Mouse (Mus musculus) NIH3T3 (cell line): ENCODE measurements around the gene Cfap299.

Experiments
- DNase-seq: peaks from one replicate; pipeline ENCODE4 v3.0.0-alpha.2; 2012; ENCODE audit warnings: low read depth

Cfap299 gene

GRCm38 (mm10) chr5:98376799-98377090 lies 47.6 kb downstream of the Cfap299 start:
- DNase-seq, result no peak

- no peak for DNase-seq
Measured at GRCm38 (mm10) chr5:98380360-98380759, 51.3 kb downstream of the Cfap299 start.

- DNase-seq, result no peak
Measured at GRCm38 (mm10) chr5:98387054-98387453, 58.0 kb downstream of the Cfap299 start.

GRCm38 (mm10) chr5:98402165-98402564 lies 73.1 kb downstream of the Cfap299 start:
- no peak for DNase-seq

DNA sequence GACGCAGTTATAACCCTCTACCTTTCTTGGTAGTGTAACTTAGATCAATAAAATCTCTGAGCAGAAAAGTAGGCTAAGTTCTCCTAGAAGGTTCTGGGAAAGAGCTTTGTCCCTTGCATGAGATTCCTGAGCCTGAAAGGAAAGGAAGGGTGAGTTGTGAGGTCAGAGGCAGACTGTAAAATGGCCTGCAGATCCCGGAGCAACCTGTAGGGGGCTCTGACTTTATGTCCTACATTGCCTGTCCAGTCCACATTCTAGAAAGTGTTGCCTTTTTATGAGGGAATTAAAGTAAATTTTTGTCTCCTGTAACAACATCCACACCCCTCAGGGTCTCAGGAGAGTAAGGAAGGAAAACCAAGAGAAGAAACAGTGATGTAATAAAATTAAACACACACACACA lies 81.0 kb downstream of the Cfap299 start:
- DNase-seq, result peak; percentile 35

GRCm38 (mm10) chr5:98416385-98417145 lies 87.5 kb downstream of the Cfap299 start:
- no peak for DNase-seq

DNA sequence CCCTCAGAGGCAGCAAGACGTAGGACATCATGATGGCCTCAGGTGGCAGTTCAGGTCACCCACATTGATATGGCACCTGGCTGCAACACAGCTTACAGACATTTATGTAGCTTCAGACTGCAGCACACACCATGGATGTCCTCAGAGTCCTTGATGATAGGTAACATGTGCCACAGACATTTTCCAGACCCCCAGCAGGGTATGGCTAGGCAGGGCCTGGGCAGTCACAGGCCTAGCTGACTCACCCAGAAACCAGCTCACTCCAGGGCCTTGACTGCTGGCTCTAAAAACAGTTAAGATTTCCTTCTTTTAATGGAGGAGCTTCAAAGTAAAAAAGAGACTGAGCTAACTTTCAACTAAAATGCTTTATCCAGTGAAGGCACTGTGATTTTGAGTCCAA lies 95.9 kb downstream of the Cfap299 start:
- no peak for DNase-seq

DNA sequence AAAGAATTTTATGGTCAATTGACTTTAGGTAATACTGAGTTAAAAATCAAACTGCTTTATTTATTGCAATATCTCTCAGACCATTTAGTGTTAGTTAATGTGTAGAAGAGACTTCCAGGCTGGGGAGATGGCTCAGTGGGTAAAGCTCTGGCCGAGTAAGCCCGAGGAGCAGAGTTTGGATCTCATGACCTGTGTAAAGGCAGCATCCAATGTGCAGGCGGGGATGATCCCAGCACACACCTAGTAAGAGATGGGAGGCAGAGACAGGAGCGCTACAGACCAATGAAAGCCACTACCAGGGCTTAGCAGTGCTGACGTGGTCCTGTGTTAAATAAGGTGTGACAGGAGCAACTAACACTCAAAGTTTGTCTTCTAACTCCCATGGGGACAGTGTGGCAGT lies 97.0 kb downstream of the Cfap299 start:
- DNase-seq, result no peak

DNA sequence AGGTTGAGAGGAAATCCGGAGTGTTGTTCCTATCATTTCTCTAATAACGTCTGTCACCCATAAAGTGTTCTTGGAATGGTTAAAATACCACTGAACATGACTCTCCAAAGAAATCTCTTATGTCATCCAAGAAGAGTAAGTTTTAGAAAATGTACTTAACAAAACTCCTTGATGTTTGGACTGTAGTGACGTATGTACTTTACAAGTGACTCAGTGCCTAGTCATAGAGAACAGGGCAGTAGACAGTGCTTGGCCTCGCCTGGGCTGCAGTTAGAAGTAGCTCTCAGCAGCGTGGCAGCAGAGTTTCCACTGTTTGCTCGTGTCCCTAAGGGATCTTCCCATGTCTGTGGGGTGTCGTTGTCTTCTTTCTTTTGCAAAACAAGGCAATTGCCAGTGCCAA lies 101.0 kb downstream of the Cfap299 start:
- DNase-seq, result peak; percentile 42

DNA sequence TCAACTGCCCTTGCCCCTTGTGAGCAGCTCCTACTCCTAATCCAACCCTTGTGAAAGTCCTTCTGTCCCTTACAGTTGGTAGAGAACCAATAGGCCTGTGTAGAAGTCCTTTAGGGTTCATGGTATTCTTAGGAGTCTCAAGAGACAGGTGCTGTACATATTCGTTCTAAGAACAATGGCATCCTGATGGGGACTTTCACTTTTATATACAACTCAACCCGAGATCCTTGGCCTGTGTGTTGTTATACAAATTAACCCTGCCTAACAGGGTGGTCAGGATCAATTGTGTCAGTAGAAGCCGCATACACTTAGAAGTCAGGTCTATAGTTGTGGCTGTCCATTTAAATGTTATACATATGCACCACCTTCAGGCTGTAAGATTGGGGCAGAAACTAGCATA lies 109.6 kb downstream of the Cfap299 start:
- no peak for DNase-seq

GRCm38 (mm10) chr5:98446771-98447462 lies 117.8 kb downstream of the Cfap299 start:
- no peak for DNase-seq

DNA sequence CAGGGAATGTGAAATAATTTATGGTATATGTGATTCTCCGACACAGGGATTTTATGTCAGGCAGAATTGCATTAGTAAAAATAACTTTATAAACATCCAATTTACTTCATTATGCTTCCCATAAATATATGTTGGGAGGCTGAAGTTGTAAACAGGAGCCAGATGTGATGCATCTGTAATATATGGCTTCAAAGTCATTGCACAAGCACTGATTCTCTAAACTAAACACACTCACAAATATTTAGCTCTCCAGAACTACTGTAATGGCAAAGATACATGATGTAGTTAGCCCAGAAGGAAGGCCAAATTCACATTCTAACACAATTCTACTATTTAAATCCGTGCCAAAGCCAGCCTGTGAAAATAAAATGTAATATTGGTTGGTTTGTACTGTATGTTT lies 120.8 kb downstream of the Cfap299 start:
- no peak for DNase-seq

- DNase-seq, result no peak
Measured at GRCm38 (mm10) chr5:98466882-98467535, 137.9 kb downstream of the Cfap299 start.

DNA sequence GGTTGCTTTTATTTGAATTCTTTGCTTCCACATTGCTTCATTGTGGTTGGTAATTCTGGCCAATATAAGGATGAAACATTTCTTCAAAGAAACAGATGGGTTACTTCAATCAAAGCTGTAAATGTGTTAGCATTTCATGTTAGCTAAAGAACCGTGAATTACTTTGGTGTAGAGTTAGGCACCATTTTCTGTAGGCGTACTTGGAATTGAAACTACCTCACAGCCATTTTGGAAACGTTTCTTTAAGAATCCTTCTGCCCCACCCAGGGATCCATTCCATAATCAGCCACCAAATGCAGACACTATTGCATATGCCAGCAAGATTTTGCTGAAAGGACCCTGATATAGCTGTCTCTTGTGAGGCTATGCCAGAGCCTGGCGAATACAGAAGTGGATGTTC lies 140.9 kb downstream of the Cfap299 start:
- no peak for DNase-seq

- peak; percentile 5 for DNase-seq
Measured at GRCm38 (mm10) chr5:98476539-98476938, 147.4 kb downstream of the Cfap299 start.

DNA sequence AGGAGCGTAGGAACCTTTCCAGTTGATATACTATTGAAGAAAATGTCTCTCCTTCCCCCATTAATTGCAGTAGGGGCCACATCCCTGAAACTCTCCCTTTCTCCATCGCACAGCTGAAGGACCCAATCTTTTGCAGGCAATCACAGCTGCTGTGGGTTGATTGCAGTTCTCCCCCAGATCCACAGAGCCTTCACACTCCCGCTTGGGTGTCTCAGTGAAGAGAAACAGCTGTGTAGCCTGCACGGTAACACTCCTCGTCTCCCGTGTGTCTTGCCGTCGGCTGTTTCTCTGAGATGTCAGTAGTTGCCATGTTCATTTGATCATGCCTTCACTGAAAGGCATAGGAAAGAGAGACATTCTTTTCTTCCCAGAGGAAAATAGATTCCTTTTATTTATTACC lies 148.2 kb downstream of the Cfap299 start:
- DNase-seq, result no peak

DNA sequence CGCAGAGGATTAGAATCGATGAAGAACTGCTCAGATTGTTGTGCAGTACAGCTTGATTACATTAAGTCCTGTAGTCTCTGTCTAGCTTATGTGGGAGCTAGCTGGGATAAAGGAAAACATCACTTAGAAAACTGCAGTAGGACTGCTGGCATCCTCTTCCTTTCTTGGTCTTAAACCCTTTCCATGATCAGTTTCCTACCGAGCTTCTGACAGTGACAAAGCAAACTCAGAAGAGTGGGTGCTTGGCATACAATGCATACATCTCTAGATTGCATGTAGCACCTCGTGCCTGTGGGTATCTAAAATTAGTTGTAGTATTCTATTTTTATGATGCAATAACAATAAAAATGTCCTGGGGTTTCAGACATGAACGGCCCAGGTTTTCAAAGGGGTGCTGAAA lies 154.4 kb downstream of the Cfap299 start:
- DNase-seq, result no peak

GRCm38 (mm10) chr5:98485189-98485588 lies 156.1 kb downstream of the Cfap299 start:
- DNase-seq, result no peak

GRCm38 (mm10) chr5:98498317-98498716 lies 169.2 kb downstream of the Cfap299 start:
- no peak for DNase-seq

DNA sequence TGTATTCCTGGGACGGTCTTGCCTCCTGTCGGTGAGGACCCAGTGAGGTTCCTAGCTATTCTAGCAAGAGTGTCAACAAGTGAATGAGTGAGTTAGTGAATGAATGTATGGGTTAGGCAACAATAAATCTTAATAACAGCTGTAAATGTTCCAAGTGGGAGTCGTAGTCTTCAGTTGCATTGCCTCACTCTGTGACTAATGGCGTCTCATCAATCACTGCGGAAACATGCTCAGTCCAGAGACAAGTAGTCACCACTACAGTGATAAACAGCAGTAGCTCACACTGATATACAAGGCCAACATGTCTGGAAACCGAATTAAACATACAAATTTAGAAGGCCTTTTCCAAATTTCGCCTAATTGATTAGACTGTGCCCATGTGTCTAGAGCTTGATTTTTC lies 187.1 kb downstream of the Cfap299 start:
- DNase-seq, result peak; percentile 14

DNA sequence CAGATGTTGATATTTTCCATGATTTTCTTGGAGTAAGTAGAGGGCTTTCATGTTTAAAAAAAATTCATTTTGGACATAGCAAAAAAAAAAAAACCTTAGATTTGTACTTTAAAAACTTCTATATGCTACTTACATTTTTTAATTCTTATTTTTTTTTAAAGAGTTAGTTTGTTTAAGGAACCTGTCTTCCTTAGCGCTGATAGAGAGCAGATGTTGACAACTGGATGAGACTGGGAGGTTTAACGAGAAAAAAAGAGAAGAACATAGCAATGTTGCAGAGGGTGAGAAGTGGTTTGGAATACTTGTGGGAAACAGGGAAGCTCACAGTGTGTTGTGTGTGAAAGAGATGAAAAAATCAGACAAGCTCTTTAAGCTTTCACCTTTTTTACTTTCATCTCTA lies 191.0 kb downstream of the Cfap299 start:
- DNase-seq, result no peak

DNA sequence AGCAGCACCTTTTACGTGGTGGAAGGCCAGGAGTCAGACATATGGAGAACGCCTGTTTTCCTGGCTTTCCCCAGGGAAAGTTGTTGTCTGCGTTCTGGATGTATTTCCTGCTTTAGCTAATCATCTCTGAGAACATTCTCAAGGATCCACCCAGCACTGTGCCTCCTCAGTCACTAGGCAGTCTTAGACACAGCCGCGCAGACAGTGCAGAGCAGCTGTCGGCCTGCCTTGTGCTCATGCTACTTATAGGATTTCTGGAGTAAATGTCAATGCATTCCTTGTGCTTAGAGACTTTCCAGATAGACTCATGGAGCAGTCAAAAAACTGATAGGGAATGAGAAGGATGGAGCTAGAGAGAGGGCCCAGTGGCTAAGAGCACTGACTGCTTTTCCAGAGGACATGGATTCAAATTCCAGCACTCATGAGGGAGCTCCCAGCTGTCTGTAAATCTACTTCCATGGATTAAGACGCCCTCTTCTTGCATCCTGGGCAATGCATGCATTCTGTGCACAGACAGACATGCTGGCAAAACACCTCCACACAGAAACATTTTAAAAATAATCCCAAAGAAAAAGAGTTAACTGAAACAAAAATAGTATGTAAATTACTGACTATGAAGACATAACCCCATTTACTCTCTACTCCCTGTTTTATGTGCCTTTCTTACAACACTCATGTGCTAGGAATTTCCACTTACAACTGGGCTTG lies 193.3 kb downstream of the Cfap299 start:
- DNase-seq, result no peak

GRCm38 (mm10) chr5:98523050-98523449 lies 193.9 kb downstream of the Cfap299 start:
- peak; percentile 2 for DNase-seq
